In the genomic region with DNA sequence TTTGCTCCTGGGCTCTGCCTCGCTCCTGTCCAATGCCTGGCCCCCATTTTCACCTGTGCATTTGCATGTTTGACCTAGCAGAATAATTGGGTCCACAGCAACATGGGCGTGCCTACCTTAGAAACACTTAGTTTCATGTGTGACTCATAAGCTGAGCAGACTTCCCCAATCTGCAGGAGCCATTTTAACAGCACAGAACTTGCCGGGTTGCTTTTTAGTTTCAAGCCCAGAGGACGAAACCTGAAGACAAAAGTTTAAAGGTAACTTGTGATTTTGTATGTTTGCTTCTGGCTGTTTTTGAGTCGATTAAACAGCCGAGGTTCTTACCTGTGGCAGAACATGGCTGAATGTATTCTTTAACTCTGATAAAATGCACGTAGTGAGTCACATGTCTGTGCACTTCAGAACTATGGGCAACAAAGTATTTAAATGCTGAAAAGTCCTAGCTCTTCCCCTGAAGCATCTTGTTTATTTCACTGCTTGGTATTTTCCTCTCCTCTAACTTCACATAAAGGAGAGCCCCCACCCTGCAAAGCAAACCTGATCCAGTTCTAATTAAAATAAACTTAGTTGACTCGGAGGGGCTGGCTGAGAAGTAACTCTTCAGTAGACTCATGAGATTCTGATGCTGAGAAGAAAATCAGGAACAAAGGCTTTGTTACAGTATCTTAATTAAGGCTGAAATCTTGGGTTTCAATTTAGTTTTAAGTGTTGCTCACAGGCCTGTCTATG, we compare ENCODE assay signal across 8 mouse cellular contexts. TPM values are rescaled to one million over a fixed set of nuclear protein-coding genes. Genes with fewer than 3 reads are reported as not detected.
DNase-seq lines count a peak whose midpoint lies in the region; ATAC-seq lines count a peak whose summit lies in the region.

No protein-coding gene starts in this region.

- H3K27me3 ChIP-seq in kidney, embryonic 15.5 days: no peaks in the 10 kb centered on the region

- peak overlapping the region; percentile 38 for H3K4me2 ChIP-seq in kidney, embryonic 15.5 days

- H3K27ac ChIP-seq in kidney, embryonic 15.5 days: peak overlapping the region; percentile 76

- peak; percentile 70; the same call in 1 of the 2 replicates for ATAC-seq in kidney, embryonic 15.5 days (replicated peaks; ENCODE audit: low FRiP score)

- 68% methylated on average over 8 of the region's 8 CpGs for WGBS in kidney, embryonic 15.5 days

- peak overlapping the region; percentile 28 for H3K4me3 ChIP-seq in kidney, embryonic 15.5 days (replicated peaks)

- H3K9me3 ChIP-seq in kidney, embryonic 15.5 days (replicated peaks): no peaks in the 10 kb centered on the region

- H3K36me3 ChIP-seq in kidney, embryonic 15.5 days: no peaks in the 10 kb centered on the region

- H3K4me1 ChIP-seq in kidney, embryonic 15.5 days: peaks cover 9% of the 10 kb centered on the region; the same call in 1 of the 2 replicates

- DNase-seq in 416B (ENCODE audit: low read depth): peak; percentile 95
- DNase-seq in R1 (ENCODE audit: low read depth, low spot score): peak; percentile 39
- DNase-seq in lung, postnatal 4 days: peak; percentile 37 to 63
- DNase-seq in thymus, postnatal 10 days (ENCODE audit: low spot score in 2 of 2): peak; percentile 53 to 54
- DNase-seq in embryo, embryonic 11 days: no peak
- no peak for DNase-seq in yolk sac, embryonic 10.5 days (ENCODE audit: low spot score)
- no peak for DNase-seq in heart, postnatal 36 days

- no peak overlapping the region for H3K9ac ChIP-seq in kidney, embryonic 15.5 days

- intact Hi-C loops in heart, postnatal 36 days (cut with DNase I): loop anchor here (5.0 kb wide), 1 partner anchor 33 kb away; a partner anchor contains a TSS

RNA-seq across cellular contexts. Expression of a gene that starts 34.4 kb away (rescaled TPM):
- polyA plus RNA-seq in kidney, embryonic 15.5 days (2015; fragmentation: Nextera tagmentation; extraction: Ambion mirVana): 40.8 and 41.2 TPM in 2 replicates
- 10 to 100 TPM; 20.7 to 22.0 TPM for total RNA-seq in heart, postnatal 36 days (2021)

RNA-seq across cellular contexts. Expression of a gene that starts 34.7 kb away (rescaled TPM):
- 13.7 and 14.7 TPM in 2 replicates for polyA plus RNA-seq in kidney, embryonic 15.5 days (2015; fragmentation: Nextera tagmentation; extraction: Ambion mirVana)
- total RNA-seq in heart, postnatal 36 days (2021): 10 to 100 TPM; 13.8 to 17.4 TPM

Comparison
In these comparisons a context has a peak if more than half of its experiments do, and no peak if none do; other contexts are left out.
1. DNase-seq: peak in 416B (single experiment), R1 (single experiment), lung, postnatal 4 days (2 of 2) and thymus, postnatal 10 days (2 of 2); none in embryo, embryonic 11 days (single experiment), yolk sac, embryonic 10.5 days (single experiment) and heart, postnatal 36 days (0 of 2).